Mouse (Mus musculus) ES-E14 (cell line): ENCODE results near the gene Dlec1. TPM values are rescaled to one million over a fixed set of nuclear protein-coding genes. Genes with fewer than 3 reads are reported as not detected.

Source experiments
- DNase-seq: peaks from one replicate; pipeline ENCODE4 v3.0.0-alpha.2; 2013; ENCODE audit warnings: low read depth, low spot score
- H3K27ac ChIP-seq: 2 replicates; pipeline ENCODE4 v1.5.1; 2012; ENCODE audit warnings: low read depth, mild to moderate bottlenecking, low read length, moderate library complexity, mixed read lengths; ENCODE audit not compliant: poor library complexity, insufficient read depth, severe bottlenecking
- H3K36me3 ChIP-seq: 2 replicates; pipeline ENCODE4 v1.6.1; 2012; ENCODE audit warnings: mild to moderate bottlenecking, low read length, moderate library complexity, mixed read lengths; ENCODE audit not compliant: control insufficient read depth, poor library complexity, insufficient read depth, severe bottlenecking
- H3K4me1 ChIP-seq, 2 experiments: fragments of 150-350 bp in 1 of 2; sonication (generic) in 1 of 2; 2 replicates each; pipeline ENCODE4 v1.6.1; 2012; ENCODE audit warnings: low read length in 2 of 2, mild to moderate bottlenecking in 1 of 2, mixed read lengths in 1 of 2; ENCODE audit not compliant: control insufficient read depth in 2 of 2, insufficient read depth in 2 of 2, poor library complexity in 1 of 2
- H3K4me3 ChIP-seq, 2 experiments: fragments of 150-350 bp in 1 of 2; sonication (generic) in 1 of 2; 2 replicates each; pipeline ENCODE4 v1.5.1; 2012; ENCODE audit warnings: low read length in 2 of 2, low read depth in 1 of 2, mild to moderate bottlenecking in 1 of 2, mixed read lengths in 1 of 2; ENCODE audit not compliant: insufficient read depth in 1 of 2, poor library complexity in 1 of 2, severe bottlenecking in 1 of 2
- H3K9ac ChIP-seq: 2 replicates; pipeline ENCODE4 v1.6.1; 2012; ENCODE audit warnings: low read depth, mild to moderate bottlenecking, low read length, mixed read lengths; ENCODE audit not compliant: poor library complexity, insufficient read depth, severe bottlenecking
- H3K9me3 ChIP-seq: fragments of 150-350 bp; sonication (generic); 2 replicates; pipeline ENCODE4 v1.6.1; 2012; ENCODE audit warnings: low read depth, mild to moderate bottlenecking, low read length; ENCODE audit not compliant: control insufficient read depth, insufficient read depth
- CHD2 ChIP-seq: IDR thresholded peaks from 2 replicates; pipeline ENCODE4 v1.6.1; 2014; ENCODE audit warnings: mild to moderate bottlenecking, low read depth, low read length, inconsistent platforms
- HCFC1 ChIP-seq: IDR thresholded peaks from 2 replicates; pipeline ENCODE4 v1.6.1; 2012; ENCODE audit warnings: low read length, inconsistent platforms, borderline replicate concordance; ENCODE audit not compliant: insufficient read depth
- MAFK ChIP-seq: IDR thresholded peaks from 2 replicates; pipeline ENCODE4 v1.6.1; 2014; ENCODE audit warnings: mild to moderate bottlenecking, low read depth, low read length, inconsistent platforms; ENCODE audit not compliant: insufficient read depth
- ZC3H11A ChIP-seq: IDR thresholded peaks from 2 replicates; pipeline ENCODE4 v1.6.1; 2012; ENCODE audit warnings: low read depth, mild to moderate bottlenecking, inconsistent platforms, low read length, borderline replicate concordance
- ZNF384 ChIP-seq: IDR thresholded peaks from 2 replicates; pipeline ENCODE4 v1.6.1; 2012; ENCODE audit warnings: low read depth, low read length, inconsistent platforms
- in situ Hi-C, 2 experiments: fragments of 600-800 bp; cut with MboI; formaldehyde crosslinking; loops; one replicate each; pipeline ENCODE4 v1.15.1; 2025; ENCODE audit warnings: low sequenced_read_pairs in 2 of 2, inconsistent platforms in 1 of 2; ENCODE audit not compliant: unreplicated experiment in 2 of 2
- total RNA-seq: library from RNA; depleted of rRNA; stranded (reverse); fragments of 300-350 nt; gene quantifications from 2 replicates; pipeline ENCODE4 v1.2.3, GENCODE M21; 2012

Gene Dlec1
- total RNA-seq, 1 experiment: 1.2 TPM

DNA sequence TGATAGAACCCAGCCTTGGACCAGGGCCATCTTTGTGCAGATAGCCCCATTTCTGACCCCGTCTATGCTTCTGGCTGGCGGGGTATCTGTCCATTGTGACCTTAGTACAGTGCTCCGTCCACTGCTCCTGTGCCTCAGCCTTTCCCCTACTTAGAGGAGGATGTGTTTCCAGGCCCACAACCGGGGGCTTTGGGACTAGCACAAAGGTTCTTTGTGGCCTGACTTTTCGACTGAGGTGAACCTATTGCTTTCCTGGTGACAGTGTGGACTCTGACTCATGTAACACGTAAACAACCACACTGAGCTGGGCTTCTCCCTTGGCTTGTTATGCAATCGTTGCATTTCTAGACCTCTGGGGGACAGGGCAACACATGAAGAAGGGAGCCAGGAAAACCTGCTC lies 62.5 kb downstream of the Dlec1 start:
- in situ Hi-C loops: no loop called here
- H3K4me1 ChIP-seq: no peaks in the 10 kb centered on the region
- no peak for DNase-seq
- no peak overlapping the region for H3K27ac ChIP-seq
- TF ChIP-seq HCFC1 (no peak), ZNF384 (no peak), CHD2 (no peak), ZC3H11A (no peak), MAFK (no peak)
- H3K9me3 ChIP-seq: no peaks in the 10 kb centered on the region
- H3K9ac ChIP-seq: no peak overlapping the region
- no peak overlapping the region for H3K4me3 ChIP-seq
- H3K36me3 ChIP-seq: no peaks in the 10 kb centered on the region

GRCm38 (mm10) chr9:119165548-119165947 lies 63.3 kb downstream of the Dlec1 start:
- TF ChIP-seq ZC3H11A (no peak), ZNF384 (no peak), CHD2 (no peak), HCFC1 (no peak), MAFK (no peak)
- in situ Hi-C loops: no loop called here

DNA sequence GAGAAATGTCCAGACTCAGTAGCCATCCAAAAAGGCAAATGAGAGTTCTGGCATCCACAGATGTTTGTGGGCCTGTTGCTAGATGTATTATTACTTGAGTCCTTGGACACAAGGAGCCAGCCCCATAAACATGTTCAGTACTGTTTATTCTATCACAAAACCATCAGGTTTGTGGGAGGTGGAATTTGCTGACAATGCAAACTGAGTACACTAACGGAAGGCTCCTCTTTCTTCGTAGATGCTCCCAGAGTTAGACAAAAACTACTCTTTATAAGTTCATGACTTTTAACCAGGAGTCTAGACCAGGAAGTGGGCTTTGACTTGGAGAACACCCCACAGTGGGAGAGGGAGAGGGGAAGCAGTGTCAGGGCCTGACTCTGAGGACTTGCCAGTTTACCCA lies 65.3 kb downstream of the Dlec1 start:
- Histone ChIP-seq H3K27ac (no peak overlapping the region), H3K9ac (no peak overlapping the region), H3K4me3 (no peak overlapping the region), H3K36me3 (no peaks in the 10 kb centered on the region), H3K9me3 (no peaks in the 10 kb centered on the region), H3K4me1 (no peaks in the 10 kb centered on the region)
- in situ Hi-C loops: no loop called here
- TF ChIP-seq ZC3H11A (no peak), HCFC1 (no peak), MAFK (peak; percentile 60; the same call in 1 of the 2 replicates)
- no peak for DNase-seq

More at GRCm38 (mm10) chr9:119165548-119165947, 63.3 kb downstream of the Dlec1 start:
- no peaks in the 10 kb centered on the region for H3K9me3 ChIP-seq
- no peak overlapping the region for H3K9ac ChIP-seq
- H3K36me3 ChIP-seq: no peaks in the 10 kb centered on the region
- H3K4me1 ChIP-seq: no peaks in the 10 kb centered on the region
- H3K4me3 ChIP-seq: no peak overlapping the region
- H3K27ac ChIP-seq: no peak overlapping the region
- no peak for DNase-seq

DNA sequence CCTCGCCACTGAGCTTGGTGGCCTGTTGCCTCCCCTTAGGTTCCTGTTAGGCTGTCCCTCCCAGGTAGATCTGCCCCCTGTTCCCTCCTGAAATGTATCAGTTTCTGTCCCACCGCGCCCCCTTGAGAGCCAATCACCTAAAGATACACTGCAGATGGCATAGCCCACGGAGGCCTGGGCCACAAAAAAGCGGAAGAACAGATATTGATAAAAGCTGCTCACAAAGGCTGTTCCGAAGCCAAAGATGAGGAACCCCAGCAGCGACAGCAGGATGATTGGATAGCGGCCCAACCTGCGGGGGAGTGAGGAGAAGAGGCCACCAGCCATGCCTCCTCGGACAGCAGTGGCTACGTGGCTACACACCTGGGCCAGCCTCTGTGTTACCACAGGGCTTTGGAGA lies 77.0 kb downstream of the Dlec1 start:
- TF ChIP-seq ZNF384 (no peak), CHD2 (no peak), HCFC1 (no peak), ZC3H11A (no peak), MAFK (no peak)
- in situ Hi-C loops: no loop called here
- no peak for DNase-seq
- no peak overlapping the region for H3K4me3 ChIP-seq
- H3K9ac ChIP-seq: no peak overlapping the region
- no peak overlapping the region for H3K27ac ChIP-seq
- no peaks in the 10 kb centered on the region for H3K36me3 ChIP-seq
- H3K9me3 ChIP-seq: no peaks in the 10 kb centered on the region
- H3K4me1 ChIP-seq: no peaks in the 10 kb centered on the region

DNA sequence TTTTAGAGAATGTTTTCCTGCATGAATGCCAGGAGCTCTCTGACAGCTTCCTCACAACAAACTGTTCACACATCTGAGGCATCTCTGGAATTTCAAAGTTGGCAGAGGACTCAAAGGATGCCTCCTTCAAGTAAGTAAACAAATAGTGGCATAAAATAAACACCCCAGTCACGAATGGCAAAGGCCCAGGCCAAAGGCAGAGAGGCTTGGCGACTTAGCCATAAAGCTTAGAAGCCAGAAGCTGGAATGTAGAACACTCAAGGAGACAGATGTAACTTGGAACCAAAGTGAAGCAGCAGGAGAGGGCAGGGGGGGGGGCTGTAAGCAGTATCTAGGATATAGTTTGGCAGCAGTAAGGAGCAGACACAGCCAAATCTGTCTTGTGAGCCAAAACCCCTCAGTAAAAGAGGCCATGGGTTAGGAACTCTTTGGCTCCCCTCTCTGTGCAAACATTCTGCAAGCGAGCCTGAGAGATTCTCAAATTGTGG lies 79.0 kb downstream of the Dlec1 start:
- H3K27ac ChIP-seq: no peak overlapping the region
- H3K36me3 ChIP-seq: no peaks in the 10 kb centered on the region
- in situ Hi-C loops: no loop called here
- H3K4me3 ChIP-seq: no peak overlapping the region
- no peaks in the 10 kb centered on the region for H3K9me3 ChIP-seq
- DNase-seq: no peak
- no peak overlapping the region for H3K9ac ChIP-seq
- TF ChIP-seq MAFK: no peak
- no peaks in the 10 kb centered on the region for H3K4me1 ChIP-seq
